8 mouse cellular contexts compared by ENCODE assay signal in the genomic region with DNA sequence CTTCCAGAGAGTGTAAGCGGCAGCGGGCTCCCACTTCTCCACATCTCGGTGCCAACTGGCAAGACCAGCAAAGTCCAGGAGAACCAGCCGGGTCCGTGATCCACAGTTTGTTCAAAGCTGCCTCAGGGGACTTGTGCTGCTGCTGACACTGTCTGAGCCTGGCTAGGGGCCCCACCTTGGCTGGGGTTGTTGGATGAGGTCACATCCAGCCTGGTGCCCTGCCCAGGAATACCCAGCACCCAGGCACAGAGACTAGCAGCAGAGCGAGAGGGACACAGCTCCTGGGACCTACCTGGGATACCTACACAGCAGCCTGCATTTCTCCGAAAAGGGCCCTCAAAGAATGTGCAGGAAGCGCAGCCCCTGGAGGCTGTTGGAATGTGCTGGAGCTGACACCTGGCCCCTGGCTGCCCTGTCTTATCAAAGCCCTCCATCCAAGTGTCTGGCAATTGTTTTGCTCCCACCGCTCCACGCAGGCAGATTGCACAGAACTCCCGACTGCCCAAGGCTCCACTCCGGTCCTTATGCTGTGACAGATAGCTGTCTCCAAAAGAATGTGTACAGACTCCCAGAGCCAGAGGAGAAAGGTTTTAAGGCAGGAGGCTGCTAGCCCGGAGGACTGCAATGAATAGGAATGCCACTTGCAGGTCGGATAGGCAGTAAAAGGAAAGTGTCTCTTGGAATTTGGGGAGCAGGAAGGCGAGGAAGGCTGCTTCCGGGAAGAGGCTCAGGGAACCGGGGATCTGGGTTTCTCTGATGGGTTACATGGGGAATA. TPM values are rescaled to one million over a fixed set of nuclear protein-coding genes. Genes with fewer than 3 reads are reported as not detected.
DNase-seq lines count a peak whose midpoint lies in the region; ATAC-seq and TF ChIP-seq lines count a peak whose summit lies in the region.

No protein-coding gene starts in this region.

- peak overlapping the region; percentile 58 for H3K4me3 ChIP-seq in forebrain, postnatal 0 days (ENCODE audit: low read depth, low read length)
- peak overlapping the region; percentile 57 for H3K4me3 ChIP-seq in midbrain, embryonic 11.5 days (ENCODE audit: low read depth, low read length)

- WGBS in forebrain, postnatal 0 days: 10% methylated on average over 17 of the region's 17 CpGs
- 18% methylated on average over 17 of the region's 17 CpGs for WGBS in midbrain, embryonic 11.5 days

- H3K4me1 ChIP-seq in forebrain, postnatal 0 days (ENCODE audit: insufficient read depth): peaks cover 13% of the 10 kb centered on the region
- peaks cover 17% of the 10 kb centered on the region for H3K4me1 ChIP-seq in midbrain, embryonic 11.5 days (ENCODE audit: control insufficient read depth, insufficient read depth, low read length)

- peak overlapping the region; percentile 53 for H3K9ac ChIP-seq in forebrain, postnatal 0 days
- peak overlapping the region; percentile 60 for H3K9ac ChIP-seq in midbrain, embryonic 11.5 days (ENCODE audit: low read length)

- no peaks in the 10 kb centered on the region for H3K9me3 ChIP-seq in forebrain, postnatal 0 days (ENCODE audit: low read length)
- H3K9me3 ChIP-seq in midbrain, embryonic 11.5 days (ENCODE audit: control insufficient read depth, low read length): no peaks in the 10 kb centered on the region

- no peak for ATAC-seq in forebrain, postnatal 0 days
- ATAC-seq in midbrain, embryonic 11.5 days (ENCODE audit: low FRiP score): no peak

- peak overlapping the region; percentile 94 for H3K4me2 ChIP-seq in forebrain, postnatal 0 days (ENCODE audit: low read depth)
- peak overlapping the region; percentile 97 for H3K4me2 ChIP-seq in midbrain, embryonic 11.5 days

- H3K27me3 ChIP-seq in forebrain, postnatal 0 days (ENCODE audit: insufficient read depth, low read length): no peaks in the 10 kb centered on the region; the same call in 1 of the 2 replicates
- H3K27me3 ChIP-seq in midbrain, embryonic 11.5 days (ENCODE audit: control insufficient read depth, insufficient read depth, low read length): peaks cover 14% of the 10 kb centered on the region

- H3K27ac ChIP-seq in forebrain, postnatal 0 days (ENCODE audit: low read depth, low read length): 0 out of 2 replicates have a peak overlapping the region, but pooled peaks have one; percentile 21
- H3K27ac ChIP-seq in midbrain, embryonic 11.5 days (ENCODE audit: low read depth, low read length): no peak overlapping the region

- DNase-seq in adrenal gland, postnatal 14 days: peak; percentile 37
- no peak for DNase-seq in adrenal gland, postnatal 36 days
- DNase-seq in MN1 (ENCODE audit: low spot score): peak; percentile 59
- DNase-seq in forebrain, postnatal 0 days: peak; percentile 40
- DNase-seq in kidney, postnatal 25 days: peak; percentile 28 to 55
- DNase-seq in midbrain, embryonic 11.5 days (ENCODE audit: low spot score, missing footprints): peak; percentile 90
- DNase-seq in urinary bladder, postnatal 25 days (ENCODE audit: low spot score): no peak
- no peak for DNase-seq in urinary bladder, postnatal 4 days (ENCODE audit: low spot score in 2 of 2)

- H3K36me3 ChIP-seq in forebrain, postnatal 0 days (ENCODE audit: insufficient read depth): no peaks in the 10 kb centered on the region
- no peaks in the 10 kb centered on the region for H3K36me3 ChIP-seq in midbrain, embryonic 11.5 days (ENCODE audit: control insufficient read depth, insufficient read depth, low read length)

- no peak for TF ChIP-seq CTCF in forebrain, postnatal 0 days (IDR thresholded peaks at IDR 0.05; ENCODE audit: low read depth)

RNA-seq across cellular contexts. Expression of a gene that starts 0.8 kb away (rescaled TPM):
- total RNA-seq in adrenal gland, postnatal 14 days (2021): 19.7 and 20.7 TPM in 2 replicates
- 10 to 100 TPM; 10.5 to 10.9 TPM for total RNA-seq in adrenal gland, postnatal 36 days (2021)
- total RNA-seq in forebrain, postnatal 0 days (2014; rRNA removed): 123 and 171 TPM in 2 replicates
- polyA plus RNA-seq in forebrain, postnatal 0 days (2015; fragmentation: Nextera tagmentation; extraction: Ambion mirVana): 97.5 and 117 TPM in 2 replicates
- 12.0 and 12.9 TPM in 2 replicates for polyA plus RNA-seq in midbrain, embryonic 11.5 days (2014; fragmentation: Nextera tagmentation; extraction: Ambion mirVana)

RNA-seq across cellular contexts. Expression of a gene that starts 18.0 kb away (rescaled TPM):
- total RNA-seq in adrenal gland, postnatal 14 days (2021): 58.3 and 65.8 TPM in 2 replicates
- total RNA-seq in adrenal gland, postnatal 36 days (2021): 10 to 100 TPM; 65.7 to 70.6 TPM
- 59.5 and 82.7 TPM in 2 replicates for total RNA-seq in forebrain, postnatal 0 days (2014; rRNA removed)
- 101 and 119 TPM in 2 replicates for polyA plus RNA-seq in forebrain, postnatal 0 days (2015; fragmentation: Nextera tagmentation; extraction: Ambion mirVana)
- 160 and 169 TPM in 2 replicates for polyA plus RNA-seq in midbrain, embryonic 11.5 days (2014; fragmentation: Nextera tagmentation; extraction: Ambion mirVana)

RNA-seq across cellular contexts. Expression of a gene that starts 37.1 kb away (rescaled TPM):
- 107 and 122 TPM in 2 replicates for total RNA-seq in adrenal gland, postnatal 14 days (2021)
- total RNA-seq in adrenal gland, postnatal 36 days (2021): 100 to 1,000 TPM in 1 of 2 experiments, 10 to 100 TPM in 1; 70.2 to 106 TPM
- 50.1 and 51.1 TPM in 2 replicates for total RNA-seq in forebrain, postnatal 0 days (2014; rRNA removed)
- 108 and 120 TPM in 2 replicates for polyA plus RNA-seq in forebrain, postnatal 0 days (2015; fragmentation: Nextera tagmentation; extraction: Ambion mirVana)
- 134 and 154 TPM in 2 replicates for polyA plus RNA-seq in midbrain, embryonic 11.5 days (2014; fragmentation: Nextera tagmentation; extraction: Ambion mirVana)

RNA-seq across cellular contexts. Expression of a gene that starts 37.2 kb away (rescaled TPM):
- total RNA-seq in adrenal gland, postnatal 14 days (2021): 269 and 282 TPM in 2 replicates
- total RNA-seq in adrenal gland, postnatal 36 days (2021): 100 to 1,000 TPM; 152 to 219 TPM
- total RNA-seq in forebrain, postnatal 0 days (2014; rRNA removed): 87.3 and 89.6 TPM in 2 replicates
- 45.4 and 52.6 TPM in 2 replicates for polyA plus RNA-seq in forebrain, postnatal 0 days (2015; fragmentation: Nextera tagmentation; extraction: Ambion mirVana)
- 49.4 and 51.5 TPM in 2 replicates for polyA plus RNA-seq in midbrain, embryonic 11.5 days (2014; fragmentation: Nextera tagmentation; extraction: Ambion mirVana)

RNA-seq across cellular contexts. Expression of a gene that starts 42.6 kb away (rescaled TPM):
- 8.1 and 10.1 TPM in 2 replicates for total RNA-seq in adrenal gland, postnatal 14 days (2021)
- 1 to 10 TPM; 7.6 to 8.6 TPM for total RNA-seq in adrenal gland, postnatal 36 days (2021)
- 6.8 and 8.1 TPM in 2 replicates for total RNA-seq in forebrain, postnatal 0 days (2014; rRNA removed)
- polyA plus RNA-seq in forebrain, postnatal 0 days (2015; fragmentation: Nextera tagmentation; extraction: Ambion mirVana): 4.4 and 4.8 TPM in 2 replicates
- polyA plus RNA-seq in midbrain, embryonic 11.5 days (2014; fragmentation: Nextera tagmentation; extraction: Ambion mirVana): 13.5 and 15.9 TPM in 2 replicates

Comparison
In these comparisons a context has a peak if more than half of its experiments do, and no peak if none do; other contexts are left out.
1. DNase-seq: peak in adrenal gland, postnatal 14 days (single experiment), MN1 (single experiment), forebrain, postnatal 0 days (single experiment), kidney, postnatal 25 days (2 of 2) and midbrain, embryonic 11.5 days (single experiment); none in adrenal gland, postnatal 36 days (0 of 2), urinary bladder, postnatal 25 days (single experiment) and urinary bladder, postnatal 4 days (0 of 2).